Mouse (Mus musculus): ENCODE results near the gene Slc12a3. TPM values are rescaled to one million over a fixed set of nuclear protein-coding genes. Genes with fewer than 3 reads are reported as not detected.
A peak's percentile ranks its signal among the peaks of the same experiment; 100 is the strongest.

The Slc12a3 gene
- under 1 TPM; 0.55 to 0.94 (median 0.79) TPM for total RNA-seq (2022)

- DNase-seq (ENCODE audit: low spot score in 2 of 2): no peak
These were observed at the start of gene Slc12a3 for GRCm38 (mm10) chr8:94328932-94329728. TSS of gene Slc12a3 (plus strand) at chr8:94329201.

GRCm38 (mm10) chr8:94280001-94280613, 48.9 kb upstream of the Slc12a3 start:
- DNase-seq (ENCODE audit: low spot score in 2 of 2): no peak

GRCm38 (mm10) chr8:94282453-94282985, 46.5 kb upstream of the Slc12a3 start:
- DNase-seq (ENCODE audit: low spot score in 2 of 2): no peak

- DNase-seq (ENCODE audit: low spot score in 2 of 2): no peak
These were observed 44.8 kb upstream of the Slc12a3 start for GRCm38 (mm10) chr8:94284204-94284603.

- DNase-seq (ENCODE audit: low spot score in 2 of 2): peak in 1 of 2 experiments; percentile 34
These were observed 38.4 kb upstream of the Slc12a3 start for GRCm38 (mm10) chr8:94290606-94291005.

GRCm38 (mm10) chr8:94292072-94292471, 36.9 kb upstream of the Slc12a3 start:
- peak in 1 of 2 experiments; percentile 44 for DNase-seq (ENCODE audit: low spot score in 2 of 2)

- no peak for DNase-seq (ENCODE audit: low spot score in 2 of 2)
These were observed 36.4 kb upstream of the Slc12a3 start for GRCm38 (mm10) chr8:94292626-94293025.

GRCm38 (mm10) chr8:94295687-94296086, 33.3 kb upstream of the Slc12a3 start:
- no peak for DNase-seq (ENCODE audit: low spot score in 2 of 2)

- no peak for DNase-seq (ENCODE audit: low spot score in 2 of 2)
These were observed 32.5 kb upstream of the Slc12a3 start for GRCm38 (mm10) chr8:94296312-94296991.

GRCm38 (mm10) chr8:94297101-94297500, 31.9 kb upstream of the Slc12a3 start:
- DNase-seq (ENCODE audit: low spot score in 2 of 2): no peak

- DNase-seq (ENCODE audit: low spot score in 2 of 2): no peak
These were observed 28.2 kb upstream of the Slc12a3 start for GRCm38 (mm10) chr8:94300809-94301208.

GRCm38 (mm10) chr8:94304412-94304811, 24.6 kb upstream of the Slc12a3 start:
- DNase-seq (ENCODE audit: low spot score in 2 of 2): no peak

GRCm38 (mm10) chr8:94306989-94307513, 21.9 kb upstream of the Slc12a3 start:
- DNase-seq (ENCODE audit: low spot score in 2 of 2): no peak

- no peak for DNase-seq (ENCODE audit: low spot score in 2 of 2)
These were observed 21.3 kb upstream of the Slc12a3 start for GRCm38 (mm10) chr8:94307652-94308051.

- DNase-seq (ENCODE audit: low spot score in 2 of 2): no peak
These were observed 14.9 kb upstream of the Slc12a3 start for GRCm38 (mm10) chr8:94314069-94314468.

GRCm38 (mm10) chr8:94317249-94317648, 11.8 kb upstream of the Slc12a3 start:
- DNase-seq (ENCODE audit: low spot score in 2 of 2): no peak

GRCm38 (mm10) chr8:94317691-94318090, 11.3 kb upstream of the Slc12a3 start:
- no peak for DNase-seq (ENCODE audit: low spot score in 2 of 2)

GRCm38 (mm10) chr8:94320036-94320435, 9.0 kb upstream of the Slc12a3 start:
- DNase-seq (ENCODE audit: low spot score in 2 of 2): no peak

- no peak for DNase-seq (ENCODE audit: low spot score in 2 of 2)
These were observed 6.9 kb upstream of the Slc12a3 start for GRCm38 (mm10) chr8:94322083-94322482.

- no peak for DNase-seq (ENCODE audit: low spot score in 2 of 2)
These were observed 6.0 kb upstream of the Slc12a3 start for GRCm38 (mm10) chr8:94323041-94323440.

- no peak for DNase-seq (ENCODE audit: low spot score in 2 of 2)
These were observed 4.9 kb upstream of the Slc12a3 start for GRCm38 (mm10) chr8:94324071-94324470.

GRCm38 (mm10) chr8:94326016-94326415, 3.0 kb upstream of the Slc12a3 start:
- no peak for DNase-seq (ENCODE audit: low spot score in 2 of 2)

Data from layer of hippocampus, adult 8-10 months (tissue).